Mouse (Mus musculus) liver, embryonic 14.5 days (tissue): ENCODE measurements at regions not wholly inside any gene's neighbourhood (a gene's known extent, or its start where the extent isn't known, plus 50 kb on each side); places are given as distances from the start of the nearest gene placed in this dataset.

Source experiments
- ATAC-seq: fragments of 200-750 bp; cut with Nextera tagmentation; 2 replicates; pipeline ENCODE4 v1.8.0; 2017; ENCODE audit warnings: moderate number of reproducible peaks, mild to moderate bottlenecking, moderate library complexity; ENCODE audit not compliant: insufficient read depth
- DNase-seq, 3 experiments: peaks; one replicate each; pipeline ENCODE4 v3.0.0-alpha.2; 2012 to 2013; ENCODE audit warnings: low read depth in 3 of 3, low spot score in 3 of 3
- H3K27ac ChIP-seq: fragments of 300-500 bp; sonication (generic); 2 replicates; pipeline ENCODE4 v1.5.1; 2014; ENCODE audit warnings: moderate library complexity, mild to moderate bottlenecking, control low read depth, inconsistent platforms
- H3K27me3 ChIP-seq: fragments of 300-500 bp; sonication (generic); 2 replicates; pipeline ENCODE4 v1.6.1; 2014; ENCODE audit warnings: mild to moderate bottlenecking, low read length, moderate library complexity; ENCODE audit not compliant: control insufficient read depth, insufficient read depth
- H3K36me3 ChIP-seq: fragments of 300-500 bp; sonication (generic); replicated peaks from 2 replicates; pipeline ENCODE4 v1.6.1; 2014; ENCODE audit warnings: low read depth; ENCODE audit not compliant: control insufficient read depth, insufficient read depth
- H3K4me1 ChIP-seq, 2 experiments: fragments of 200-500 bp in 1 of 2; fragments of 300-500 bp in 1 of 2; sonication (generic) in 1 of 2; replicated peaks; 2 replicates each; pipeline ENCODE4 v1.6.1; 2012 to 2014; ENCODE audit warnings: antibody characterized with exemption in 1 of 2, inconsistent platforms in 1 of 2, low read length in 1 of 2; ENCODE audit not compliant: control insufficient read depth in 2 of 2, insufficient read depth in 2 of 2
- H3K4me2 ChIP-seq: fragments of 300-500 bp; sonication (generic); 2 replicates; pipeline ENCODE4 v1.6.1; 2014; ENCODE audit warnings: low read depth, mild to moderate bottlenecking, control low read depth, moderate library complexity
- H3K4me3 ChIP-seq, 2 experiments: fragments of 200-500 bp in 1 of 2; fragments of 300-500 bp in 1 of 2; sonication (generic) in 1 of 2; 2 replicates each; pipeline ENCODE4 v1.5.1; 2012 to 2014; ENCODE audit warnings: low read depth in 2 of 2, low read length in 2 of 2, mild to moderate bottlenecking in 2 of 2, control low read depth in 1 of 2, inconsistent platforms in 1 of 2, moderate library complexity in 1 of 2; ENCODE audit not compliant: insufficient read depth in 1 of 2
- H3K9ac ChIP-seq: fragments of 300-500 bp; sonication (generic); replicated peaks from 2 replicates; pipeline ENCODE4 v1.6.1; 2014; ENCODE audit warnings: mild to moderate bottlenecking, control low read depth, moderate library complexity
- H3K9me3 ChIP-seq: fragments of 300-500 bp; sonication (generic); 2 replicates; pipeline ENCODE4 v1.6.1; 2016; ENCODE audit warnings: low read length, mixed read lengths; ENCODE audit not compliant: control insufficient read depth
- CTCF ChIP-seq: IDR thresholded peaks from 2 replicates; pipeline ENCODE4 v1.5.1; 2016; ENCODE audit warnings: antibody characterized with exemption, low read depth, control low read depth
- EP300 ChIP-seq: IDR thresholded peaks from 2 replicates; pipeline ENCODE4 v1.6.1; 2016; ENCODE audit warnings: antibody characterized with exemption, low read depth
- WGBS: fragments of 180-500 bp; shearing (Covaris S2); extraction: QIAGEN DNeasy Blood & Tissue Kit; methylation state at CpG from one replicate; pipeline ENCODE4 v1.1.7; 2014; ENCODE audit not compliant: insufficient replicate concordance; 5-methylcytosine and 5-hydroxymethylcytosine counted together

DNA sequence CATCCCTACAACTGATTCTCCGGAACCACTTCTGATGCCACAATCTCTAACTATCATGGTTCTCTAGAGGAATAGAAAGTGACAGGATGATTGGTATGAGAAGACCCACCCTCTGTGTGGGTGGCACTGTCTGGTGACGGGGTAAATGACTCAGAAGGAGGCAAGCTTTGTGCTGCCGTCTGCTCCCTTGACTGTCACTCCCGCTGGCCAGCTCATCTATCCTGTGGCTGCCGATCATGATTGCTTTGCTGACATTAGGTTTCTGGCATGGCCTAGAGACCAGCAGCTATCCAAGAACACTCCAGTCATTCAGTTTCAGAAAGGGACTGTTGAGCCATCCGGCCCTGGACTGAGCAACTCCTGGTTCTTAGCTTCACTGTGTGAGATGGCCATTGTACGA lies 331.4 kb downstream of the Pmp22 start:
- no peak for TF ChIP-seq EP300
- no peak for TF ChIP-seq CTCF
- Histone ChIP-seq H3K27me3 (no peaks in the 10 kb centered on the region), H3K27ac (no peak overlapping the region), H3K9ac (no peak overlapping the region), H3K4me1 (0 out of 4 replicates have a peak, but pooled peaks cover 0 to 1% of the 10 kb centered on the region in 2 experiments), H3K4me3 (no peak overlapping the region), H3K9me3 (no peaks in the 10 kb centered on the region), H3K36me3 (no peaks in the 10 kb centered on the region), H3K4me2 (no peak overlapping the region)
- WGBS, result 72% methylated on average over 7 of the region's 7 CpGs
- DNase-seq (no peak), ATAC-seq (no peak)

DNA sequence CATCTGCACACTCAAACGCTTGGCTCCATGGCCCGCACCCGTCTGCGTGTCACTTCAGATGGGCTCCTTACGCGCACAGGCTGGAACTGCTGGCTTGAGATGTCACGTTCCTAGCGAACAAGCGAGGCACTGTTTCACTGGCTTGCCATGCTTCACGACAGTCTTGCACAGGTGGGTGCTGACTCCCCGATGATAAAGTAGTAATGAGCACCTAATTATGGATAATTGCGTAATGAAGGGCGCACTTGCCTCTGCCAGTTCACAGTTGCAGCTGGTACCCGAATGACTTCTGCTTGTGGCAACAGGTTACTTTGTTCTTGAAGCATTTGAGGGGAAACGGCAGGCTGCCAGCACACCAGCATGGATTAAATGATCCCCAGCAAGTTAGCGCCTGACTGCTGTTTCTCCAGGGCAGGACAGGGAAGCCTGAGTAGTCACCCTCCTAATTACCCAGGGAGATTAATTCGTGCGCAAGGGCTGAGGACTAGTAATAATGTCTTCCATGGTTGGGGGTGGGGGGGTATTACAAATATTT lies 335.1 kb downstream of the Pmp22 start:
- ATAC-seq, result no peak
- 59% methylated on average over 18 of the region's 18 CpGs for WGBS

DNA sequence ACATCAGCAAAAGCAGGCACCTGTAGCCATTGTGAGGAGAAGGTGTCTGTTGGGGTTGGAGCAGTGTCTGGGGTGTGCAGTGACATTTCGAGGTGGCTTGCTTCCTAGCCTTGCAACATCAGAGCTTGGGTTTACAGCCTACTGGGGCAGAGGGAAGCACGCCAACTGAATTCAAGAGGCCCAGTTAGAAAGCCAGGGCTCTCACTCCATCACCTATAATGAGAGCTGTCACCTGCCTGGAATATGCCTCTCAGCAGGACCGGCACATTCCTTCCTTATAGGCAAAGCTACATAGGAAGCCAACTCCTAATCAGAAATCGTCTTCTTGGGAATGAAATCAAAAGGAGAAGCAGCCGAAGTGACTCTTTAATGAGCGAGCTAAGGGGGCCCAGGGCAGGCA lies 337.2 kb downstream of the Pmp22 start:
- 67% methylated on average over 6 of the region's 6 CpGs for WGBS
- no peaks in the 10 kb centered on the region for H3K27me3 ChIP-seq
- no peaks in the 10 kb centered on the region for H3K9me3 ChIP-seq
- TF ChIP-seq EP300 (no peak), CTCF (no peak)
- DNase-seq (no peak), ATAC-seq (no peak)
- no peak overlapping the region for H3K4me2 ChIP-seq
- H3K36me3 ChIP-seq, result no peaks in the 10 kb centered on the region
- no peak overlapping the region for H3K27ac ChIP-seq
- no peak overlapping the region for H3K9ac ChIP-seq
- no peak overlapping the region for H3K4me3 ChIP-seq
- H3K4me1 ChIP-seq, result no peaks in the 10 kb centered on the region

More for the DNA sequence above, 335.1 kb downstream of the Pmp22 start:
- H3K4me3 ChIP-seq, result no peak overlapping the region
- no peak overlapping the region for H3K27ac ChIP-seq
- DNase-seq, result no peak
- TF ChIP-seq EP300 (no peak), CTCF (no peak)
- H3K9me3 ChIP-seq, result no peaks in the 10 kb centered on the region
- no peak overlapping the region for H3K4me2 ChIP-seq
- H3K9ac ChIP-seq, result no peak overlapping the region
- no peaks in the 10 kb centered on the region for H3K27me3 ChIP-seq
- no peaks in the 10 kb centered on the region for H3K4me1 ChIP-seq
- H3K36me3 ChIP-seq, result no peaks in the 10 kb centered on the region

DNA sequence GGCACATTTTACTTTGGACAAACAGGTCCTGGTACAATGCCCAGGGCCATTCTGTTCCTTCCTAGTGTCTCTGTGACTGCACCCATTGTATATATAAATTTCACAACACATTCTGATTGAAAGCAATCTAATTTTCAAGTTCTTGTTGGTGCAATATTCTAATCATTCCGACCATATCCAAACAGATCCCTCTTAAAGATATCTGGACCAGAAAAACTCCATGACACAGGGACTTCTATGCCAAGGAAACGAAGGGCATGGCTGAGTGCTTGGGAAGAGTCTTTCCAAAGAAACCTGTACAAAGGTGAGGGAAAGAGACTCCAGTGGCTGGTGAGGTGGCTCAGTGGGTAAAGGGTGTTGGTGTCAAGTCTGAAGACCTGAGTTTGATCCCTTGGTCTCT lies 337.8 kb downstream of the Pmp22 start:
- H3K4me2 ChIP-seq, result no peak overlapping the region
- H3K27ac ChIP-seq, result no peak overlapping the region
- ATAC-seq, result no peak
- WGBS, result 56% methylated on average over 2 of the region's 2 CpGs
- no peak overlapping the region for H3K4me3 ChIP-seq
- no peaks in the 10 kb centered on the region for H3K27me3 ChIP-seq
- DNase-seq, result no peak
- H3K4me1 ChIP-seq, result no peaks in the 10 kb centered on the region
- H3K36me3 ChIP-seq, result no peaks in the 10 kb centered on the region
- H3K9ac ChIP-seq, result no peak overlapping the region
- no peaks in the 10 kb centered on the region for H3K9me3 ChIP-seq
- no peak for TF ChIP-seq EP300
- no peak for TF ChIP-seq CTCF

DNA sequence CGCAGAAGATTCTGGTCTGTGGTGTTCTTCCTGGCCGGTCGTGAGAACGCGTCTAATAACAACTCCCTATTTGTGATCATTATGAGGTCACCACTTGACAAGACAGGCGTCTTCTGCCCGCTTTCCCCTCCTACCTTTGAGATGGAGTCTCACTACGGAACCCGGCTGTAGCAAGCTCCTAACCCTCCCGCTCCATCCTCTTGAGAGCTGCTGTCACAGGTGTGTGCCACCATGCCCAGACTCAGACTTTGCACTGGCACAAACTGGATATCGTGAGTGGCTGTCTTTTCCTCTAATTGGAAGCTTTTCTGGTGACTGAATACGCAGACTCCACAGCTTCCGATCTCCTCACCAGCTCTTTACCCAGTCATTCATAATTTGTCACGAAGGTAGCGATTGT lies 346.0 kb downstream of the Pmp22 start:
- DNase-seq (no peak), ATAC-seq (no peak)
- Histone ChIP-seq H3K36me3 (no peaks in the 10 kb centered on the region), H3K4me1 (no peaks in the 10 kb centered on the region), H3K9me3 (no peaks in the 10 kb centered on the region), H3K27ac (no peak overlapping the region), H3K27me3 (no peaks in the 10 kb centered on the region), H3K4me3 (no peak overlapping the region), H3K4me2 (no peak overlapping the region), H3K9ac (no peak overlapping the region)
- 80% methylated on average over 15 of the region's 15 CpGs for WGBS
- TF ChIP-seq CTCF, result no peak
- TF ChIP-seq EP300, result no peak
